Mouse (Mus musculus) cerebellum, adult 9-11 months (tissue): Measurements from ENCODE around the gene Wwox.

Experiments used
- DNase-seq: peaks from one replicate; pipeline ENCODE4 v3.0.0; 2022

Wwox gene

GRCm38 (mm10) chr8:114676918-114677317 is 237.5 kb downstream of the Wwox start:
- no peak for DNase-seq

- DNase-seq = no peak
Measured at GRCm38 (mm10) chr8:114677551-114678127, 238.2 kb downstream of the Wwox start.

- no peak for DNase-seq
Measured at GRCm38 (mm10) chr8:114679386-114680098, 240.1 kb downstream of the Wwox start.

GRCm38 (mm10) chr8:114681136-114681535 is 241.7 kb downstream of the Wwox start:
- no peak for DNase-seq

- DNase-seq = no peak
Measured at GRCm38 (mm10) chr8:114682166-114682565, 242.7 kb downstream of the Wwox start.

- no peak for DNase-seq
Measured at GRCm38 (mm10) chr8:114684046-114684702, 244.7 kb downstream of the Wwox start.

GRCm38 (mm10) chr8:114686462-114686861 is 247.0 kb downstream of the Wwox start:
- no peak for DNase-seq

- DNase-seq = no peak
Measured at GRCm38 (mm10) chr8:114688732-114689131, 249.3 kb downstream of the Wwox start.

- no peak for DNase-seq
Measured at GRCm38 (mm10) chr8:114694566-114695198, 255.2 kb downstream of the Wwox start.

GRCm38 (mm10) chr8:114703517-114703916 is 264.1 kb downstream of the Wwox start:
- DNase-seq = no peak

- no peak for DNase-seq
Measured at GRCm38 (mm10) chr8:114707538-114708138, 268.2 kb downstream of the Wwox start.

GRCm38 (mm10) chr8:114715318-114716070 is 276.0 kb downstream of the Wwox start:
- no peak for DNase-seq

GRCm38 (mm10) chr8:114716546-114717255 is 277.2 kb downstream of the Wwox start:
- no peak for DNase-seq

GRCm38 (mm10) chr8:114718821-114719220 is 279.4 kb downstream of the Wwox start:
- DNase-seq = no peak

GRCm38 (mm10) chr8:114722611-114723010 is 283.2 kb downstream of the Wwox start:
- DNase-seq = no peak

GRCm38 (mm10) chr8:114731260-114732140 is 292.0 kb downstream of the Wwox start:
- DNase-seq = no peak

GRCm38 (mm10) chr8:114743185-114743915 is 303.9 kb downstream of the Wwox start:
- DNase-seq = no peak

- DNase-seq = no peak
Measured at GRCm38 (mm10) chr8:114746373-114746772, 306.9 kb downstream of the Wwox start.

GRCm38 (mm10) chr8:114751376-114752135 is 312.1 kb downstream of the Wwox start:
- DNase-seq = no peak
